Mouse (Mus musculus) kidney, embryonic 16.5 days (tissue): ENCODE results near the gene Slc5a10. TPM values are rescaled to one million over a fixed set of nuclear protein-coding genes. Genes with fewer than 3 reads are reported as not detected.

Source experiments
- ATAC-seq: fragments of 200-750 bp; cut with Nextera tagmentation; 2 replicates; pipeline ENCODE4 v1.8.0; 2017; ENCODE audit warnings: moderate TSS enrichment; ENCODE audit not compliant: low FRiP score, low TSS enrichment
- H3K27ac ChIP-seq: fragments of 300-500 bp; sonication (generic); 2 replicates; pipeline ENCODE4 v1.5.1; 2014; ENCODE audit warnings: low read length
- H3K27me3 ChIP-seq: fragments of 300-500 bp; sonication (generic); 2 replicates; pipeline ENCODE4 v1.6.1; 2014; ENCODE audit warnings: low read length, control low read depth, mixed read lengths; ENCODE audit not compliant: insufficient read depth
- H3K36me3 ChIP-seq: fragments of 300-500 bp; sonication (generic); 2 replicates; pipeline ENCODE4 v1.6.1; 2014; ENCODE audit warnings: low read length, control low read depth, mixed read lengths; ENCODE audit not compliant: insufficient read depth
- H3K4me1 ChIP-seq: fragments of 300-500 bp; sonication (generic); 2 replicates; pipeline ENCODE4 v1.6.1; 2014; ENCODE audit warnings: low read length, control low read depth, mixed read lengths; ENCODE audit not compliant: insufficient read depth
- H3K4me2 ChIP-seq: fragments of 300-500 bp; sonication (generic); replicated peaks from 2 replicates; pipeline ENCODE4 v1.6.1; 2014; ENCODE audit warnings: low read depth, low read length
- H3K4me3 ChIP-seq: fragments of 300-500 bp; sonication (generic); 2 replicates; pipeline ENCODE4 v1.5.1; 2014; ENCODE audit warnings: mild to moderate bottlenecking, low read length
- H3K9ac ChIP-seq: fragments of 300-500 bp; sonication (generic); replicated peaks from 2 replicates; pipeline ENCODE4 v1.6.1; 2014; ENCODE audit warnings: low read length
- H3K9me3 ChIP-seq: fragments of 300-500 bp; sonication (generic); 2 replicates; pipeline ENCODE4 v1.6.1; 2016; ENCODE audit warnings: low read length, control low read depth
- WGBS: fragments of 180-500 bp; shearing (Covaris S2); extraction: QIAGEN DNeasy Blood & Tissue Kit; methylation state at CpG from one replicate; pipeline ENCODE4 v1.1.7; 2014; 5-methylcytosine and 5-hydroxymethylcytosine counted together
- polyA plus RNA-seq: library from polyadenylated mRNA; unstranded; fragments of >200 nt; fragmentation: Nextera tagmentation; extraction: Ambion mirVana; gene quantifications from 2 replicates; pipeline ENCODE4 v1.2.1, GENCODE M21; 2015

The Slc5a10 gene
- polyA plus RNA-seq, 1 experiment from 2014 or later = 1.1 TPM

DNA sequence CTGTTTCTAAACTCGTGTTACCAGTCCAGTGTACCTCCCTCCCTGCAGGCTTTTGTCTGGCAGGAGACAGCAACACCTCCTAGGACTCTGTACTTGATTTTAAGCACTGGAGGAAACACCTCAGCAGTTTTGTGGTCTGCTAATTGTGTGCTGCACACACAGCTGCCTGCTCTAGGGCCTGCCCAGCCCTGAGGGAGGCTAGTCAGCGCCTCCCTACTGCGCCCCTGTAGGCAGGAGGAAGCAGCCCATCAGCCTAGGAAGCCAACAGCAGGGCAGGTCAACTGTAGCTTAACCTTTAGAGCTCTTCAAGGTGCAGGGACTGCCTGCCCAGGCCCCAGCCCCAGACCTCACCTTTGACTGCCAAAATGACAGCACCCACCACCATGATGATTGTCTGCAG, 11.7 kb downstream of the Slc5a10 start:
- Histone ChIP-seq H3K4me1 (no peaks in the 10 kb centered on the region), H3K27me3 (no peaks in the 10 kb centered on the region), H3K9ac (no peak overlapping the region; the same call in 1 of the 2 replicates), H3K36me3 (no peaks in the 10 kb centered on the region), H3K4me2 (no peak overlapping the region), H3K27ac (no peak overlapping the region), H3K9me3 (no peaks in the 10 kb centered on the region), H3K4me3 (no peak overlapping the region)
- ATAC-seq = no peak
- 65% methylated on average over 3 of the region's 3 CpGs for WGBS

- Histone ChIP-seq H3K4me1 (peaks cover 3% of the 10 kb centered on the region), H3K4me3 (no peak overlapping the region), H3K9me3 (no peaks in the 10 kb centered on the region), H3K9ac (no peak overlapping the region; the same call in 1 of the 2 replicates), H3K36me3 (no peaks in the 10 kb centered on the region), H3K27ac (no peak overlapping the region), H3K27me3 (no peaks in the 10 kb centered on the region), H3K4me2 (no peak overlapping the region)
- 68% methylated on average over 4 of the region's 4 CpGs for WGBS
- no peak for ATAC-seq
These were observed 14.4 kb downstream of the Slc5a10 start for GRCm38 (mm10) chr11:61706232-61706631.

DNA sequence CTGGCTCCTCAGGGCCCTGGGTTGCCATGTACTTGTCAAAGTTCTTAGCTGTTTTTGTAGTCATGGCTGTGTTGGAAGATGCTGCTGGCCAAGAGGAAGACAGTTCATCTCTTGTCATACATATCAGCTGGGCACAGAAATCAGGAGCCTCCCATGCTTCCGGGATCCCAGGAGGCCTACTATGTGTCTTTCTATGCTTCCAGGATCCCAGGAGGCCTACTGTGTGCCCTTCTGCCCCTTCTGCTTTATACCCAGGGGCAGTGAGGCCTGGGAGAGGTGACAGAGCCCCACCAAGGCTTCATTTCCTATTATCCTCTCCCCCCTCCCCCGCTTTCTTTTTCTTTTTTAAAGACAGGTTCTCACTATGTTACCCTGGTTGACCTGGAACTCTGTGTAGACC, 15.0 kb downstream of the Slc5a10 start:
- no peak overlapping the region for H3K9ac ChIP-seq
- peaks cover 6% of the 10 kb centered on the region for H3K4me1 ChIP-seq
- H3K27me3 ChIP-seq = no peaks in the 10 kb centered on the region
- H3K27ac ChIP-seq = no peak overlapping the region
- H3K36me3 ChIP-seq = no peaks in the 10 kb centered on the region
- no peak for ATAC-seq
- 92% methylated on average over 2 of the region's 2 CpGs for WGBS
- H3K4me2 ChIP-seq = no peak overlapping the region
- no peak overlapping the region for H3K4me3 ChIP-seq
- H3K9me3 ChIP-seq = no peaks in the 10 kb centered on the region

DNA sequence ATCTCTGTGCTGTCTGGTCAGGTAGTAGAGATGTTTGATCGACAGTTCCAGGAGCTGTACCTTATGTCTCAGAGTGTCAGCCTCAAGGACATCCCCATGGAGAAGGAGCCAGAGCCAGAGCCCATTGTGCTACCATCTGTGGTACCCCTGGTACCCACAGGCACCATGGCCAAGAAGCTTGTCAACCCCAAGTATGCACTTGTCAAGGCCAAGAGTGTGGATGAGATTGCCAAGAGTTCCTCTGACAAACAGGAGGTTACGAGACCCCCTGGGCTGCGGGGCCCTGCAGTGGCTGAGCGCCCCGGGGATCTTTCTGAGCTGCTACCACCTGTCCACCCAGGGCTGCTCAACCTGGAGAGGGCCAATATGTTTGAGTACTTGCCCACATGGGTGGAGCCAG, 18.1 kb downstream of the Slc5a10 start:
- no peak for ATAC-seq
- H3K4me3 ChIP-seq = no peak overlapping the region
- H3K4me1 ChIP-seq = peaks cover 16% of the 10 kb centered on the region
- H3K27ac ChIP-seq = no peak overlapping the region
- H3K36me3 ChIP-seq = no peaks in the 10 kb centered on the region
- no peaks in the 10 kb centered on the region for H3K9me3 ChIP-seq
- no peaks in the 10 kb centered on the region for H3K27me3 ChIP-seq
- 97% methylated on average over 5 of the region's 5 CpGs for WGBS
- no peak overlapping the region for H3K9ac ChIP-seq
- no peak overlapping the region for H3K4me2 ChIP-seq

DNA sequence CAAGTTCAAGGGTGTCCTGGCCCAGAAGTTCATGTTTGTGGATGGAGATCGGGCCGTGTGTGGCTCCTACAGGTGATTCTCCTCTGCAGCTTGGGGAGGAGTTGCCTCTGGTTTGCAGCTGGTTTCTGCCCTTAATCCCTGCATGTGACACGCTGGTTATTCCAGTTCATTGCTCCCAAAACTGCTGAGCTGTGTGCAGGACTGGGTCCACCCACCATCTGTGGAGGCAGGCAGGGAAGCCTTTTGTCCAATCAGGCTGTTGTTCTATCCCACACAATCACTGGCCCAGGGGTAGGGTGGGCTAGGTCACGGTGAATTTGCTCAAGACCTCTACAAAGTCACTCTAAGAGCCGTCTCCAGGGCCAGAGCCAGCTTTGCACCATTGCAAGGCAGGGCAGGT, 18.9 kb downstream of the Slc5a10 start:
- H3K36me3 ChIP-seq = no peaks in the 10 kb centered on the region
- no peak overlapping the region for H3K4me2 ChIP-seq
- peaks cover 16% of the 10 kb centered on the region for H3K4me1 ChIP-seq
- no peaks in the 10 kb centered on the region for H3K27me3 ChIP-seq
- ATAC-seq = no peak
- WGBS = 43% methylated on average over 5 of the region's 5 CpGs
- H3K9me3 ChIP-seq = no peaks in the 10 kb centered on the region
- no peak overlapping the region for H3K4me3 ChIP-seq
- no peak overlapping the region for H3K27ac ChIP-seq
- no peak overlapping the region for H3K9ac ChIP-seq

- no peaks in the 10 kb centered on the region for H3K27me3 ChIP-seq
- H3K36me3 ChIP-seq = no peaks in the 10 kb centered on the region
- H3K27ac ChIP-seq = no peak overlapping the region
- WGBS = 70% methylated on average over 4 of the region's 4 CpGs
- no peak overlapping the region for H3K4me2 ChIP-seq
- 0 out of 2 replicates have a peak, but pooled peaks have one; percentile 43 for ATAC-seq
- peaks cover 16% of the 10 kb centered on the region for H3K4me1 ChIP-seq
- H3K9ac ChIP-seq = no peak overlapping the region
- no peaks in the 10 kb centered on the region for H3K9me3 ChIP-seq
- H3K4me3 ChIP-seq = no peak overlapping the region
These were observed 20.7 kb downstream of the Slc5a10 start for GRCm38 (mm10) chr11:61699933-61700332.

GRCm38 (mm10) chr11:61699460-61699859, 21.2 kb downstream of the Slc5a10 start:
- H3K4me2 ChIP-seq = no peak overlapping the region
- no peaks in the 10 kb centered on the region for H3K36me3 ChIP-seq
- H3K4me3 ChIP-seq = no peak overlapping the region
- WGBS = 87% methylated on average over 5 of the region's 5 CpGs
- no peaks in the 10 kb centered on the region for H3K27me3 ChIP-seq
- no peak overlapping the region for H3K9ac ChIP-seq
- H3K9me3 ChIP-seq = no peaks in the 10 kb centered on the region
- no peak overlapping the region for H3K27ac ChIP-seq
- H3K4me1 ChIP-seq = peaks cover 16% of the 10 kb centered on the region
- no peak for ATAC-seq

- Histone ChIP-seq H3K4me3 (no peak overlapping the region), H3K27ac (no peak overlapping the region), H3K27me3 (no peaks in the 10 kb centered on the region), H3K36me3 (no peaks in the 10 kb centered on the region), H3K4me1 (peaks cover 16% of the 10 kb centered on the region), H3K4me2 (no peak overlapping the region), H3K9ac (no peak overlapping the region), H3K9me3 (no peaks in the 10 kb centered on the region)
- no peak for ATAC-seq
These were observed 21.8 kb downstream of the Slc5a10 start for GRCm38 (mm10) chr11:61698852-61699251.

DNA sequence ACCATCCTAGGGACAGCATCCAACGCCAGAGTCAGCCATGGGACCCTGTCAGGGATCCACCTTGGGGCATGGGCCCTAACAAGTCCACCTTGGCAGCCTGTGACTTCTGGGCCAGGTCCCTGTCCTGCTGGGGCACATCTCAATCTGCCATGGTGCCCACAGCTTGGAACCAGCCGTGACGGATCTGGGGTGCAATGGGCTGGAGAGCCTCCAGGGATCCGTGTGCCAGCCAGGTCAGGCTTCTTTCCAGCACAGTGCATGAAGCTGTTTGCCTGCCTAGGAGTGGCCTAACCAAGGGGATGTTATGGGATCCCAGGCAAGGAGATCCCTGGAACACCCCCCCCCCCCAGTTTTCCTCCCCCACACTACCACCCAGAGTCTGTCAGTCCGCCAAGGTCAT, 27.6 kb downstream of the Slc5a10 start:
- H3K36me3 ChIP-seq = no peaks in the 10 kb centered on the region
- no peaks in the 10 kb centered on the region for H3K4me1 ChIP-seq
- no peak overlapping the region for H3K9ac ChIP-seq
- no peak overlapping the region for H3K27ac ChIP-seq
- ATAC-seq = no peak
- 82% methylated on average over 5 of the region's 5 CpGs for WGBS
- no peak overlapping the region for H3K4me2 ChIP-seq
- H3K9me3 ChIP-seq = no peaks in the 10 kb centered on the region
- no peak overlapping the region for H3K4me3 ChIP-seq
- no peaks in the 10 kb centered on the region for H3K27me3 ChIP-seq

- H3K9ac ChIP-seq = no peak overlapping the region
- no peak overlapping the region for H3K4me2 ChIP-seq
- no peaks in the 10 kb centered on the region for H3K9me3 ChIP-seq
- peak; percentile 47; the same call in 1 of the 2 replicates for ATAC-seq
- no peak overlapping the region for H3K27ac ChIP-seq
- no peak overlapping the region for H3K4me3 ChIP-seq
- H3K4me1 ChIP-seq = peaks cover 7% of the 10 kb centered on the region
- no peaks in the 10 kb centered on the region for H3K36me3 ChIP-seq
- H3K27me3 ChIP-seq = peaks cover 24% of the 10 kb centered on the region
- WGBS = 51% methylated on average over 2 of the region's 2 CpGs
These were observed 33.0 kb downstream of the Slc5a10 start for GRCm38 (mm10) chr11:61687595-61687994.
